Mouse (Mus musculus) spleen, adult 2 months (tissue): Measurements from ENCODE around the gene Mpig6b.

Experiments used
- CTCF ChIP-seq: fragments of 200-500 bp; IDR thresholded peaks from 2 replicates; pipeline ENCODE4 v1.5.1; 2011; ENCODE audit warnings: mild to moderate bottlenecking, inconsistent platforms; ENCODE audit not compliant: insufficient read depth, insufficient read length, insufficient replicate concordance; ENCODE audit errors: extremely low read depth
- POLR2A ChIP-seq: fragments of 200-500 bp; IDR thresholded peaks from 2 replicates; pipeline ENCODE4 v1.6.1; 2011; ENCODE audit warnings: low read depth, low read length, inconsistent platforms

DNA sequence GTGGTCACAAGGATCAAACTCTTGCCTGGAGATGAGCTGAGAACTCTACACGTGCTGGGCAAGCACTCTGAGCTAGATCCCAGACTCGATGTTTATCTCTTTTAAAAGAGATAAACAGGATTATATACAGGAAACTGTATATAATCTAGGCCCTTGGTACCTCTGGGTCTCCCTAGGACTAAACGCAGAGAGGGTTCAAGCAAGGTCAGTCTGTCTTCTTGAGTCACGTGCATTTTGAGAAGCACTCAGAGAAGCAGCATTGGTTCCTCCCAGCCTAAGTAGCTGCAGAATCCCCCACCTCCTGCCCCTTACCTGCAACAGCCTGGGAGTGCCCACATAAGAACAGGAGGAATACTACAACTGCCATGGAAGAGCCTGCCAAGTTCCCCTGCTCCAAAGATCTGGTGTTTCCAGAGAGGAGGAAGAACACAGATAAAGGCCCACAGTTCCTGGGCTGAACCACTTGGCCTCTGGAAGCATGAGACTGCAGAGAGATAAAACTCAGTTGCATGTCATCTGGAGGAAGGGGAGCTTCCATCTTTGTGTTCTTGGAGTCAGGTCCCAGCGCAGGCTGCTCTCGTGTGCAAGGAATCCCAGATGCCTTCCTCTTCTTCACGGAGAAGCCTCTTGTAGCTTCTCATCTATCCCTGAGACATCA, 19.4 kb upstream of the Mpig6b start, which contains the start of gene Ly6g6f:
- TF ChIP-seq CTCF (no peak), POLR2A (no peak)
